Mouse (Mus musculus) megakaryocyte, embryonic 14.5 days (primary cell): ENCODE data around the gene Kcnmb4.

ENCODE experiments used
- FLI1 ChIP-seq: IDR thresholded peaks from 2 replicates; pipeline ENCODE4 v1.6.1; 2012; ENCODE audit warnings: low read length, inconsistent platforms, mixed read lengths
- GATA1 ChIP-seq: IDR thresholded peaks from 3 replicates; pipeline ENCODE4 v1.6.1; 2012; ENCODE audit warnings: mixed read lengths, low read length, inconsistent platforms, borderline replicate concordance

DNA sequence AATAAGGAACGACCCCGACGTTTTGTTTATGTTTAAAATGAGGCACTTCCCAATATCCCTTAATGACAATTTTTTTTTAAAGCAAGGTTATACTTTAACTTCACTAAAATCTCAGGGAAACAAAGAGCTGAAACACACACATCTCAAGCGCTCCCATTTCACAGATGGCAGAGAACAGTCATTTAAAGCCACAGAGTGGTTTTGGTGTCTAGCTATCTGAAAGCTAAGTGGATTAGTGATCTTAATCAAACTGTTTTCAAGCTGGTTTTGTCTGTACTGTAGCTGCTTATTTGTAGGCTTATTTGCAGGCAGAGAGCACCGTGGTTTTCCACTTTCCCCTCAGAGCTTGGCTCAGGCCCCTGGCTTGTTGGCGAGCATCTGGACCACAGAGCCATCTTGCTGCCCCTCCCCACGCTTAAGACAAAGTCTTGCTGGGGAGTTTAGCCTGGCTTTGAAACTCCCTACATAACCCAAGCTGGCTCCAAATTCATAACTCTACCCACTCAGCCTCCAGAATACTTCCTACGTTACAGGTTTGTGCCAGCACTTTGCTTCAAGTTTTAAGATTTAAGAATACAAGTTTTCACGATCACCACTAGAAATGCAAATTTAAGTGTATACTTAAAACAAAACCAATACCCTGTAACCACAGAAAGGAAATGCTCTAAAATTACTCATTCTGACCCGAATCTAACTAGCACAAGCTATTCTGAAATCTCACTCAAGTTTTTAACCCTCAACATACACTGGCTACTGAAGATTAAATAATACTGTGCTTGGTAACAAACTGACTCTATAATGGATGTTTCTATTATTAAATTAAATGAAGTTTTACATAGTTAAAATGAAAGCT, 13.4 kb upstream of the Kcnmb4 start:
- TF ChIP-seq GATA1 (no peak), FLI1 (no peak)
